Mouse (Mus musculus): ENCODE results near the gene Ces1f. TPM values are rescaled to one million over a fixed set of nuclear protein-coding genes. Genes with fewer than 3 reads are reported as not detected.
"Not testable (repeated sequence)": the region's sequence is repeated elsewhere in the genome, so short reads cannot be mapped to it uniquely, and the experiment has no call there.

Ces1f gene
- total and polyA plus RNA-seq, 2 experiments from 2014 or later, result not detected

DNA sequence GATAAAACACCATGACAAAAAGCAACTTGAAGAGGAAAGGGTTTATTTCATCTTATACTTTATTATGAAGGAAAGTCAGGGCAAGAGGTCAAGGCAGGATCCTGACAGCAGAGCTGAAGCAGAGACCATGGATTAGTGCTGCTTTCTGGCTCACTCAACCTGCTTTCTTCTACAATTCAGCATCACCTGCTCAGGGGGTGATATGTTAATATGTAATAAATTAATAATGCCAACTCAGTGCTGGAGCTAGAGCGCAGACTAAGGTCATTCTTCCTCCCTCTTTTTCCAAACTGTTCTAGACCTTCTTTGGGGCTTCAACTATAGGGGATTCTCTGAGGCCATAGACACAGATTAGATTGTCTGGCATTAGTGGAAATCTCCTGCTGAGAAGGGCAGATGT lies 43.9 kb downstream of the Ces1f start:
- Histone ChIP-seq H3K9ac (replicated peaks; ENCODE audit: low read length) (no peak overlapping the region), H3K36me3 (ENCODE audit: insufficient read depth, low read length) (no peaks in the 10 kb centered on the region), H3K27ac (no peak overlapping the region), H3K4me3 (ENCODE audit: low read length) (no peak overlapping the region), H3K27me3 (ENCODE audit: insufficient read depth, low read length) (no peaks in the 10 kb centered on the region), H3K4me1 (ENCODE audit: insufficient read depth, low read length) (no peaks in the 10 kb centered on the region), H3K4me2 (ENCODE audit: low read depth, low read length) (no peak overlapping the region), H3K9me3 (ENCODE audit: low read length) (no peaks in the 10 kb centered on the region)
- TF ChIP-seq CTCF (IDR thresholded peaks at IDR 0.05; ENCODE audit: low read depth), result no peak
- DNase-seq (ENCODE audit: low spot score), result no peak
- WGBS, result 93% methylated on average over 1 of the region's 1 CpGs
- ATAC-seq, result no peak

DNA sequence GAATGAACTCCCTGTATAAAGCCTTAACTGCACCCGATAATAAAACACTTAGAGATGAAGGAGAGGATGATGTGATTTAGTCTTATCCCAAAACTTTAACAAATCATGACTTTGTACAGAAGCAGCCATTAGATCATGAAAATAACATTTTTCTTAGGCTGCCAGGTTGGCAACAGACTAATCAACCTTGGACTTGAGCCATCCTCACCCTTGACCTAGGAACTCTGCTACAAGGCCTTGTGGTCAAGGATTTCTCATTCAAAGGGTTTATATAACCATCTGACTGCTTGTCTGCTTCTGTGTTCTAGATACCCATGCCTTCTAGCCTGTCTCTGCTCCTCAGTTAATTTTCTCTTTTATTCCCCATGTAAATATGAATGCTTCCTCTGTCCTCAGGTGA lies 44.8 kb downstream of the Ces1f start:
- Histone ChIP-seq H3K36me3 (ENCODE audit: insufficient read depth, low read length) (no peaks in the 10 kb centered on the region), H3K4me1 (ENCODE audit: insufficient read depth, low read length) (no peaks in the 10 kb centered on the region), H3K4me3 (ENCODE audit: low read length) (no peak overlapping the region), H3K4me2 (ENCODE audit: low read depth, low read length) (no peak overlapping the region), H3K27ac (no peak overlapping the region), H3K9me3 (ENCODE audit: low read length) (no peaks in the 10 kb centered on the region), H3K27me3 (ENCODE audit: insufficient read depth, low read length) (no peaks in the 10 kb centered on the region), H3K9ac (replicated peaks; ENCODE audit: low read length) (no peak overlapping the region)
- 92% methylated on average over 1 of the region's 1 CpGs for WGBS
- ATAC-seq (no peak), DNase-seq (ENCODE audit: low spot score) (no peak)
- TF ChIP-seq CTCF (IDR thresholded peaks at IDR 0.05; ENCODE audit: low read depth), result no peak

DNA sequence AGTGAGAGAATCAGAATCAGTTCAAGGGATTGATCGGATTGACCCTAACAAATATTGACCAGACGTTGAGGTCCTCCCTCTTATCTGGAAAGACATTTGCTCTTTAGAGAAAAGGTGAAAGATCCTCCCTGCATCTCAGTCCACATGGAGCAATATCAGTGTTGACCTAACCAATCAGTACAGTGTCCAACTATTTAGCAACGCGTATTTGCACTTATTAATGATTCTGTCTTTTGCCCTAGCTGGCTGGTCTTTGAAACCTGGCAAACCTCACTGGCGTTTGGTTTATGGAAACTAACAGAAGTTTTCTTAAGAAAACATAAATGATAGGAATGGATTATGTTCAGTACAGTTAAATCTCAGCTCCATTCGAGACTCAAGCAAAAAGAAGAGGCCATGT lies 45.5 kb downstream of the Ces1f start:
- Histone ChIP-seq H3K9ac (replicated peaks; ENCODE audit: low read length) (no peak overlapping the region), H3K4me1 (ENCODE audit: insufficient read depth, low read length) (no peaks in the 10 kb centered on the region), H3K27ac (no peak overlapping the region), H3K4me2 (ENCODE audit: low read depth, low read length) (no peak overlapping the region), H3K4me3 (ENCODE audit: low read length) (no peak overlapping the region), H3K9me3 (ENCODE audit: low read length) (no peaks in the 10 kb centered on the region), H3K36me3 (ENCODE audit: insufficient read depth, low read length) (no peaks in the 10 kb centered on the region), H3K27me3 (ENCODE audit: insufficient read depth, low read length) (no peaks in the 10 kb centered on the region)
- no peak for TF ChIP-seq CTCF (IDR thresholded peaks at IDR 0.05; ENCODE audit: low read depth)
- ATAC-seq (no peak), DNase-seq (ENCODE audit: low spot score) (no peak)
- 90% methylated on average over 6 of the region's 6 CpGs for WGBS

DNA sequence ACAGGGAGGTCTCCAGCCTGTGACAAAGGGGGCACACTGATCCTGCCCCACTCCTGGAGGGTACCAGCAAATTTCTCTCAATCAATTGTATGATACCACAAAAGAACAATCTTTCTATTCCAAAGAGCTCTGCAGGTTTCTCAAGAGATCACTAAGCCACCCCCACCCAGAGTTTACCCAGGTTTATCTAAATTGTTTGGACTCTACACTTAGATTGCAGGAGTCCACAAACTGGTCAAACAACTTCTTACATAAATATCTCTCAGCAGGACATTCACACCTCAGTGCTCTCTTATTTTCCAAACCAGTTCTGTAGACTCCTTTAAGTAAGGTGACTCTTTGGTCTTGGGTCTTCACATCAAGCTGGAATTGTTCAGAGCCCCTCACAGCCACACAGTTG lies 50.1 kb downstream of the Ces1f start, which contains the start of gene Ces1e:
TSS of gene Ces1e (minus strand) at position 174 of the 400 bp plus-strand sequence.
- no peak within 1 kb of the TSS for H3K4me2 ChIP-seq (ENCODE audit: low read depth, low read length)
- H3K9ac ChIP-seq (replicated peaks; ENCODE audit: low read length), result no peak within 1 kb of the TSS
- no peak within 1 kb of the TSS for H3K27ac ChIP-seq
- H3K27me3 ChIP-seq (ENCODE audit: insufficient read depth, low read length), result no peaks in the 10 kb centered on the region
- H3K9me3 ChIP-seq (ENCODE audit: low read length), result no peaks in the 10 kb centered on the region
- ATAC-seq, result no peak
- DNase-seq (ENCODE audit: low spot score), result no peak
- no peak within 1 kb of the TSS for H3K4me3 ChIP-seq (ENCODE audit: low read length)
- TF ChIP-seq CTCF (IDR thresholded peaks at IDR 0.05; ENCODE audit: low read depth), result no peak
- H3K4me1 ChIP-seq (ENCODE audit: insufficient read depth, low read length), result no peaks in the 10 kb centered on the region
- no peaks in the 10 kb centered on the region for H3K36me3 ChIP-seq (ENCODE audit: insufficient read depth, low read length)

DNA sequence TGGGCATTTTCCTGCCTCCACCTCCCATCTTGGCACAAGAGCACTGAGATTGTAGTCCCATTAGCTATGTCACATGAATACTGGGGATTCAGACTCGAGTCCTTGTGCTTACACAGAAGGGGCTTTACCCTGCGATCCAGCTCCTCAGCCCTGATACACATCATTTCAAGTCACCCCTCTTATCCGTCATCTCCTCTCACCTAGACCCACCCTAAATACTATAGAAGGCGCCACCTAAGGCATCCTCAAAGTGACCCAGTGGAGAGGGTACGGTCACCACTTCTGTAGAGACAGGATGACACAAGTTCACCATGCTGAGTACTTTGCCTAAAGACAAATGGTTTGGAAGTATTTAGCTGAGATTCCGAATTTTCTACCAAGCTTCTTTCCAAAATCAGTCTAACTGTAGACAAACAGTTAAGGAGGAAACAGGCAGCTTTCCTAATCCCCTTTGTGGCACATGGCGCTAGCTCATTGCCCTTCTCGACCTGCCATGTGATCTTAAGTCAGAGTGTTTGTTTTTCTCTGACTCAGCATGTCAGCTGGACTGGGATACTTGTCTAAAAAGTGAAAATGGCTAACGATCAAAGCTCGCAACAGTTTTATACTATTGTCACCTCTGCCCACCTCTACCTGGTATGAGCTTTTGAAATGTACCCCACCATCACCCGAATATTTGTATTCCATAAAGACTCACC lies 50.7 kb downstream of the Ces1f start:
- DNase-seq (ENCODE audit: low spot score) (no peak), ATAC-seq (no peak)
- no peak for TF ChIP-seq CTCF (IDR thresholded peaks at IDR 0.05; ENCODE audit: low read depth)
- H3K4me3 ChIP-seq (ENCODE audit: low read length), result no peak overlapping the region
- no peaks in the 10 kb centered on the region for H3K4me1 ChIP-seq (ENCODE audit: insufficient read depth, low read length)
- WGBS, result 72% methylated on average over 11 of the region's 11 CpGs
- H3K27me3 ChIP-seq (ENCODE audit: insufficient read depth, low read length), result no peaks in the 10 kb centered on the region
- no peak overlapping the region for H3K27ac ChIP-seq
- H3K9me3 ChIP-seq (ENCODE audit: low read length), result no peaks in the 10 kb centered on the region
- no peak overlapping the region for H3K9ac ChIP-seq (replicated peaks; ENCODE audit: low read length)
- no peaks in the 10 kb centered on the region for H3K36me3 ChIP-seq (ENCODE audit: insufficient read depth, low read length)
- no peak overlapping the region for H3K4me2 ChIP-seq (ENCODE audit: low read depth, low read length)

DNA sequence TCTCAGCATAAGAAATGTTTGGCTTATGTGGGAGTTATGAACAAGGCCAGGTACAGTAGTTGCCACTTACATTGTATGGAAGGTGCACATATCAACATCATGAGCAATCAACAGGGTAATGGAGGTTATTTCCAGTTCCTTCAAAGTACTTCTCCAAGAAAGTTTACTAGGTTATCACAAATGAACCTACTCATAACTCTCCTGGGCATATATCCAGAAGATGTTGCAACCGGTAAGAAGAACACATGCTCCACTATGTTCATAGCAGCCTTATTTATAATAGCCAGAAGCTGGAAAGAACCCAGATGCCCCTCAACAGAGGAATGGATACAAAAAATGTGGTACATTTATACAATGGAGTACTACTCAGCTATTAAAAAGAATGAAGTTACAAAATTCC lies 53.1 kb downstream of the Ces1f start:
- not testable (repeated sequence) for ATAC-seq; H3K4me3 ChIP-seq (ENCODE audit: low read length); H3K9me3 ChIP-seq (ENCODE audit: low read length); H3K4me1 ChIP-seq (ENCODE audit: insufficient read depth, low read length); H3K36me3 ChIP-seq (ENCODE audit: insufficient read depth, low read length); H3K27ac ChIP-seq; DNase-seq (ENCODE audit: low spot score); H3K4me2 ChIP-seq (ENCODE audit: low read depth, low read length); H3K27me3 ChIP-seq (ENCODE audit: insufficient read depth, low read length); H3K9ac ChIP-seq (replicated peaks; ENCODE audit: low read length)
- 92% methylated on average over 1 of the region's 1 CpGs for WGBS

DNA sequence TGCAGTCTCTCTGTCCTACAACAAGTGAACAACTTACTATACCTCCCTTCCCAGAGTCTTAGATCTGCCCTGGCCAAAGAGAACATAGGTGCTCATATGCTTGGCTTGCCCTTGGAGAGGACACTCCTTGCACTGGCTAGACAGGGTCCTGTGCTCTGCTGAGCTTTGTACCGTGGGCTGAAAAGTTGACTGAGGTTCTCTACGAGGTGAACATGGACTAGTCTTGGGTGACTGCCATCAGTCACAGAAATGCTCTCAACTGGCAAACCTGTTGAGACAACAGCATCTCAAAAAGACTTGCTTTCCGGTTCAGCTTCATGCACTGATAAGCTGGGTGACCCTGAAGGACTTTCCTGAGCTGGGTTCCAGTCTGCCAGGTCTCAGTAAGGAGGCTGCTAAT lies 57.7 kb downstream of the Ces1f start:
- H3K4me2 ChIP-seq (ENCODE audit: low read depth, low read length), result no peak overlapping the region
- no peak for ATAC-seq
- H3K27ac ChIP-seq, result no peak overlapping the region
- H3K9me3 ChIP-seq (ENCODE audit: low read length), result no peaks in the 10 kb centered on the region
- H3K27me3 ChIP-seq (ENCODE audit: insufficient read depth, low read length), result no peaks in the 10 kb centered on the region
- no peak for TF ChIP-seq CTCF (IDR thresholded peaks at IDR 0.05; ENCODE audit: low read depth)
- no peak for DNase-seq (ENCODE audit: low spot score)
- WGBS, result 78% methylated on average over 3 of the region's 3 CpGs
- H3K36me3 ChIP-seq (ENCODE audit: insufficient read depth, low read length), result no peaks in the 10 kb centered on the region
- H3K4me3 ChIP-seq (ENCODE audit: low read length), result no peak overlapping the region
- no peaks in the 10 kb centered on the region for H3K4me1 ChIP-seq (ENCODE audit: insufficient read depth, low read length)
- no peak overlapping the region for H3K9ac ChIP-seq (replicated peaks; ENCODE audit: low read length)

All from hindbrain, postnatal 0 days (tissue).